Mouse (Mus musculus): ENCODE data around the gene Rab15.
"Not testable (repeated sequence)": the region's sequence is repeated elsewhere in the genome, so short reads cannot be mapped to it uniquely, and the experiment has no call there.

Rab15 gene

DNA sequence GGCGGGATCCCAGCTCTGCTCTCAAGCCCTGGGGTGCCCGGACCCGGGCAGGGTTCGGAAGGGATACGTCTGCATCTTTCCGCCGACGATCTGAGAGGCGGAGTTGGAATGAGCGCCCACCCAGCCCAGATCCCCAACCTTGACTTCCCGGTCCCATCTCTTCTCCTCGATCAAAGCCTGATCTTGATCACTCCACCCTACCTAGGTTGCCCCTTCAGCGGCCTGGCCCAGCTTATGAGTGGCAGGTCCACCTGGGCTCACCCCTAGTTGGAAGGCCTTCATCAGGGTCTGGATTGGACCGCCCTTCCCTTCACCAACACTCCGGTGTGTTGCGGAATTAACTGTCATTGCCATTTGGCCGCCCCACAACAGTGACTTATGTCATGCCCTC is at the start of gene Rab15:
Gene Rab15, minus strand, starts transcription at position 258 of the 391 bp plus-strand sequence.
- Histone ChIP-seq H3K4me3 (replicated peaks; ENCODE audit: low read length) (peak within 1 kb of the TSS; percentile 88), H3K4me1 (replicated peaks; ENCODE audit: low read depth, low read length) (peaks cover 48% of the 10 kb centered on the region), H3K27me3 (ENCODE audit: insufficient read depth, low read length) (peaks cover 79% of the 10 kb centered on the region), H3K36me3 (ENCODE audit: insufficient read depth, low read length) (no peaks in the 10 kb centered on the region), H3K9me3 (ENCODE audit: low read length) (no peaks in the 10 kb centered on the region)
- no peak for TF ChIP-seq NANOG (IDR thresholded peaks at IDR 0.05; ENCODE audit: borderline replicate concordance, low read length)
- no peak for TF ChIP-seq CTCF (conservative IDR thresholded peaks at IDR 0.05; ENCODE audit: low read length)
- TF ChIP-seq POU5F1 (IDR thresholded peaks at IDR 0.05; ENCODE audit: borderline replicate concordance, low read length), result no peak

- Histone ChIP-seq H3K27me3 (ENCODE audit: insufficient read depth, low read length) (no peaks in the 10 kb centered on the region), H3K4me1 (replicated peaks; ENCODE audit: low read depth, low read length) (peaks cover 79% of the 10 kb centered on the region), H3K9me3 (ENCODE audit: low read length) (no peaks in the 10 kb centered on the region), H3K36me3 (ENCODE audit: insufficient read depth, low read length) (peaks cover 17% of the 10 kb centered on the region), H3K4me3 (replicated peaks; ENCODE audit: low read length) (no peak overlapping the region)
- TF ChIP-seq CTCF (conservative IDR thresholded peaks at IDR 0.05; ENCODE audit: low read length) (no peak), POU5F1 (IDR thresholded peaks at IDR 0.05; ENCODE audit: borderline replicate concordance, low read length) (no peak), NANOG (IDR thresholded peaks at IDR 0.05; ENCODE audit: borderline replicate concordance, low read length) (no peak)
Observed at GRCm38 (mm10) chr12:76869561-76869960, 46.9 kb upstream of the Rab15 start.

- H3K4me3 ChIP-seq (replicated peaks; ENCODE audit: low read length), result no peak overlapping the region; the same call in 1 of the 2 replicates
- H3K9me3 ChIP-seq (ENCODE audit: low read length), result no peaks in the 10 kb centered on the region
- no peaks in the 10 kb centered on the region for H3K27me3 ChIP-seq (ENCODE audit: insufficient read depth, low read length)
- peaks cover 73% of the 10 kb centered on the region for H3K4me1 ChIP-seq (replicated peaks; ENCODE audit: low read depth, low read length)
- TF ChIP-seq POU5F1 (IDR thresholded peaks at IDR 0.05; ENCODE audit: borderline replicate concordance, low read length) (no peak), CTCF (conservative IDR thresholded peaks at IDR 0.05; ENCODE audit: low read length) (no peak), NANOG (IDR thresholded peaks at IDR 0.05; ENCODE audit: borderline replicate concordance, low read length) (no peak)
- H3K36me3 ChIP-seq (ENCODE audit: insufficient read depth, low read length), result peaks cover 20% of the 10 kb centered on the region
Observed at GRCm38 (mm10) chr12:76868463-76869198, 45.9 kb upstream of the Rab15 start.

DNA sequence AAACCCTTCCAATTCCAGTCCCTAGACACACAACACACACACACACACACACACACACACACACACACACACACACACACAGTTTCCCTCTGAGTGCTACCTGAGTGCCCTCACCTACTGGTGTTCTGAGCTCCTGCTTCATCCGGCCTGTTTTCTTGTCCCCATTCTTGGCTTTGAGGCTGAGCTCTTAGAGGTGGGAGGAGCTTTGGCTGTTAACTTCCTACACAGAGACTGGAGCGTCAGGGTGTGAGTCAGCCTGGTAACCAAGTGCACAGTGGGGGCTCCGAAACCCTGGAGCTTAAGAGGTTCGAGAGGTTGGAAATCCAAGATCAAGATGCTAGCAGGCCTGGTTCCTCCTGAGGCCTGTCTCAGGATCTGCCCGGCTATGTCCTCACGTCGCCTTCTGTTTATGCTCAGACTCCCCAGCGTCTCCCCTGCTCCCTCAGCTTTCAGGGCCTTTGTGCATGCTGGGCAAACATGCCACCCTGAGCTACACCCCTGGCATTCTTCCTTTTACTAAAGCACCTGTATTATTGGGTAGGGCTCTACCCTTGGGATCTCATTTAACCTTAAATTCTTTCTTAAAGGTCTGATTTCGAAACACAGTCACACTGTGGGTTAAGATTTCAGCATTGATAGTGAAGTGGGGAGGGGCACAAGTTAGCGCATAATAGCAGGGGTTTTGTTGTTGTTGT is 45.0 kb upstream of the Rab15 start:
- Histone ChIP-seq H3K4me3 (replicated peaks; ENCODE audit: low read length) (no peak overlapping the region), H3K36me3 (ENCODE audit: insufficient read depth, low read length) (peaks cover 22% of the 10 kb centered on the region), H3K27me3 (ENCODE audit: insufficient read depth, low read length) (no peaks in the 10 kb centered on the region), H3K9me3 (ENCODE audit: low read length) (no peaks in the 10 kb centered on the region), H3K4me1 (replicated peaks; ENCODE audit: low read depth, low read length) (peaks cover 68% of the 10 kb centered on the region)
- TF ChIP-seq CTCF (conservative IDR thresholded peaks at IDR 0.05; ENCODE audit: low read length), result no peak
- no peak for TF ChIP-seq NANOG (IDR thresholded peaks at IDR 0.05; ENCODE audit: borderline replicate concordance, low read length)

DNA sequence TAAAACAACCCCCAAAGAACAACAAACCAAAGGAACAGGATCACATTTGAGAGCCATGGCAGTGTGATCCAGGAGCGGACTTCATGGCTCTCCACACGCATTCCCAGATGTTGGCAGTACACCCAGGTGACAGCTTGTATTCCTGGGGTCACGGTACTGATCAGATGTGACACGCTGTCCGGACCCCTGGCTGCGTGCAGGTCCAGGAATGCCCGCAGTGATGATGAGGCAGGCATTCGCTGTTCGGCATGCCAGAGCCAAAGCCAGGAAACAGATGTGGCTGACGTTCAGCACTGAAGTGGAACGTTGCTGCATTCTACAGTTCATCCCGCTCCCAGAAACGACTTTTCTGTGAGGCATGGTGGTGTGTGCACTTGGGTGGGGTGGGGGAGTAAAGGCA is 42.6 kb upstream of the Rab15 start:
- Histone ChIP-seq H3K36me3 (ENCODE audit: insufficient read depth, low read length) (peaks cover 28% of the 10 kb centered on the region), H3K27me3 (ENCODE audit: insufficient read depth, low read length) (no peaks in the 10 kb centered on the region), H3K9me3 (ENCODE audit: low read length) (no peaks in the 10 kb centered on the region), H3K4me3 (replicated peaks; ENCODE audit: low read length) (no peak overlapping the region), H3K4me1 (replicated peaks; ENCODE audit: low read depth, low read length) (peaks cover 57% of the 10 kb centered on the region)
- no peak for TF ChIP-seq CTCF (conservative IDR thresholded peaks at IDR 0.05; ENCODE audit: low read length)
- TF ChIP-seq POU5F1 (IDR thresholded peaks at IDR 0.05; ENCODE audit: borderline replicate concordance, low read length), result no peak
- TF ChIP-seq NANOG (IDR thresholded peaks at IDR 0.05; ENCODE audit: borderline replicate concordance, low read length), result no peak

GRCm38 (mm10) chr12:76863651-76864050 is 40.9 kb upstream of the Rab15 start:
- peaks cover under 1% of the 10 kb centered on the region; the same call in 1 of the 2 replicates for H3K9me3 ChIP-seq (ENCODE audit: low read length)
- H3K4me1 ChIP-seq (replicated peaks; ENCODE audit: low read depth, low read length), result peaks cover 55% of the 10 kb centered on the region
- peaks cover 26% of the 10 kb centered on the region for H3K36me3 ChIP-seq (ENCODE audit: insufficient read depth, low read length)
- TF ChIP-seq NANOG (IDR thresholded peaks at IDR 0.05; ENCODE audit: borderline replicate concordance, low read length) (no peak), CTCF (conservative IDR thresholded peaks at IDR 0.05; ENCODE audit: low read length) (no peak), POU5F1 (IDR thresholded peaks at IDR 0.05; ENCODE audit: borderline replicate concordance, low read length) (no peak)
- H3K4me3 ChIP-seq (replicated peaks; ENCODE audit: low read length), result no peak overlapping the region
- no peaks in the 10 kb centered on the region for H3K27me3 ChIP-seq (ENCODE audit: insufficient read depth, low read length)

DNA sequence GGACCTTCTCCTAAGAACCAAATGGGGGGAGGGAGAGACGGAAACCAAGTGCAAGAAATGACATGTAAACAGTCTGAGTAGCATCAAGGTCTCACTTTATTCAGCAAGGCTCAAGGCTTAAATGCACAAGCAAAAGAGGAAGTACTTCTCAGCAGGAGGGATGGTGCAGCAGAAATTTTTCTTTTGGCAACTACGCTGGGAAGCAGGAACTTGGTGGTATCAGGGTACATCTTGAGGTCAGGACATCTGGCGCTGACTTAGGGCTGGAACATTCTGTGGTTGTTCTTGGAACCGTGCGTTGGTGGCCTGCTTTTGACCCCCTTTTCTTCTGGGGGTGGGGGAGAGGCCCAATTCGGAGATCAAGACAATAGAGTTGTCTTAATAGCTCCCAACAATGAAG is 36.1 kb upstream of the Rab15 start:
- not testable (repeated sequence) for H3K27me3 ChIP-seq (ENCODE audit: insufficient read depth, low read length); H3K4me3 ChIP-seq (replicated peaks; ENCODE audit: low read length); H3K9me3 ChIP-seq (ENCODE audit: low read length)
- peaks cover 44% of the 10 kb centered on the region for H3K4me1 ChIP-seq (replicated peaks; ENCODE audit: low read depth, low read length)
- peaks cover 19% of the 10 kb centered on the region for H3K36me3 ChIP-seq (ENCODE audit: insufficient read depth, low read length)

GRCm38 (mm10) chr12:76857087-76857486 is 34.4 kb upstream of the Rab15 start:
- Histone ChIP-seq H3K36me3 (ENCODE audit: insufficient read depth, low read length) (peaks cover 2% of the 10 kb centered on the region; the same call in 1 of the 2 replicates), H3K4me3 (replicated peaks; ENCODE audit: low read length) (no peak overlapping the region), H3K9me3 (ENCODE audit: low read length) (peaks cover 6% of the 10 kb centered on the region; the same call in 1 of the 2 replicates), H3K27me3 (ENCODE audit: insufficient read depth, low read length) (no peaks in the 10 kb centered on the region), H3K4me1 (replicated peaks; ENCODE audit: low read depth, low read length) (peaks cover 53% of the 10 kb centered on the region)
- TF ChIP-seq CTCF (conservative IDR thresholded peaks at IDR 0.05; ENCODE audit: low read length) (no peak), POU5F1 (IDR thresholded peaks at IDR 0.05; ENCODE audit: borderline replicate concordance, low read length) (no peak), NANOG (IDR thresholded peaks at IDR 0.05; ENCODE audit: borderline replicate concordance, low read length) (no peak)

Data from E14TG2a.4 (cell line).